Mouse (Mus musculus) hindbrain, embryonic 13.5 days (tissue): ENCODE measurements around the gene Ppard. TPM values are rescaled to one million over a fixed set of nuclear protein-coding genes. Genes with fewer than 3 reads are reported as not detected.

Experiments
- ATAC-seq: fragments of 200-750 bp; cut with Nextera tagmentation; 2 replicates; pipeline ENCODE4 v1.8.0; 2017; ENCODE audit warnings: moderate TSS enrichment; ENCODE audit not compliant: low FRiP score
- H3K27ac ChIP-seq: fragments of 300-500 bp; sonication (generic); 2 replicates; pipeline ENCODE4 v1.5.1; 2015; ENCODE audit warnings: inconsistent platforms, mild to moderate bottlenecking, moderate library complexity
- H3K27me3 ChIP-seq: fragments of 300-500 bp; sonication (generic); 2 replicates; pipeline ENCODE4 v1.6.1; 2015; ENCODE audit warnings: mild to moderate bottlenecking, inconsistent platforms
- H3K36me3 ChIP-seq: fragments of 300-500 bp; sonication (generic); 2 replicates; pipeline ENCODE4 v1.6.1; 2015; ENCODE audit warnings: mild to moderate bottlenecking, inconsistent platforms
- H3K4me1 ChIP-seq: fragments of 300-500 bp; sonication (generic); replicated peaks from 2 replicates; pipeline ENCODE4 v1.6.1; 2015; ENCODE audit warnings: inconsistent platforms
- H3K4me2 ChIP-seq: fragments of 300-500 bp; sonication (generic); 2 replicates; pipeline ENCODE4 v1.6.1; 2015; ENCODE audit warnings: inconsistent platforms, mild to moderate bottlenecking, moderate library complexity
- H3K4me3 ChIP-seq: fragments of 300-500 bp; sonication (generic); 2 replicates; pipeline ENCODE4 v1.5.1; 2015; ENCODE audit warnings: mild to moderate bottlenecking, inconsistent platforms
- H3K9ac ChIP-seq: fragments of 300-500 bp; sonication (generic); 2 replicates; pipeline ENCODE4 v1.6.1; 2015; ENCODE audit warnings: mild to moderate bottlenecking, inconsistent platforms
- H3K9me3 ChIP-seq: fragments of 300-500 bp; sonication (generic); 2 replicates; pipeline ENCODE4 v1.6.1; 2016; ENCODE audit warnings: inconsistent platforms
- whole genome bisulfite sequencing: fragments of 180-500 bp; shearing (Covaris S2); methylation state at CpG from one replicate; pipeline ENCODE4 v1.1.7; 2015; 5-methylcytosine and 5-hydroxymethylcytosine counted together
- polyA plus RNA-seq: library from polyadenylated mRNA; unstranded; fragments of >200 nt; fragmentation: Nextera tagmentation; extraction: Ambion mirVana; gene quantifications from 2 replicates; pipeline ENCODE4 v1.2.1, GENCODE M21; 2015

Ppard gene
- polyA plus RNA-seq, 1 experiment from 2014 or later = 2.1 TPM

GRCm38 (mm10) chr17:28279236-28279635, 46.7 kb downstream of the Ppard start:
- ATAC-seq = no peak
- H3K36me3 ChIP-seq = no peaks in the 10 kb centered on the region
- no peak overlapping the region for H3K9ac ChIP-seq
- no peaks in the 10 kb centered on the region for H3K27me3 ChIP-seq
- H3K9me3 ChIP-seq = no peaks in the 10 kb centered on the region
- no peak overlapping the region for H3K4me2 ChIP-seq
- H3K4me3 ChIP-seq = no peak overlapping the region
- H3K4me1 ChIP-seq = peaks cover 37% of the 10 kb centered on the region
- H3K27ac ChIP-seq = no peak overlapping the region
- 53% methylated on average over 4 of the region's 4 CpGs for WGBS

GRCm38 (mm10) chr17:28279780-28280422, 47.4 kb downstream of the Ppard start:
- Histone ChIP-seq H3K4me2 (no peak overlapping the region), H3K27me3 (no peaks in the 10 kb centered on the region), H3K4me1 (peaks cover 37% of the 10 kb centered on the region), H3K36me3 (no peaks in the 10 kb centered on the region), H3K27ac (no peak overlapping the region), H3K4me3 (no peak overlapping the region), H3K9ac (no peak overlapping the region), H3K9me3 (no peaks in the 10 kb centered on the region)
- WGBS = 67% methylated on average over 15 of the region's 15 CpGs
- no peak for ATAC-seq

GRCm38 (mm10) chr17:28280423-28280800, 47.9 kb downstream of the Ppard start:
- Histone ChIP-seq H3K4me3 (no peak overlapping the region), H3K36me3 (no peaks in the 10 kb centered on the region), H3K27me3 (no peaks in the 10 kb centered on the region), H3K9me3 (no peaks in the 10 kb centered on the region), H3K4me1 (peaks cover 42% of the 10 kb centered on the region), H3K9ac (no peak overlapping the region), H3K4me2 (no peak overlapping the region), H3K27ac (no peak overlapping the region; the same call in 1 of the 2 replicates)
- ATAC-seq = no peak
- WGBS = 81% methylated on average over 7 of the region's 7 CpGs

- Histone ChIP-seq H3K4me3 (no peak overlapping the region), H3K4me2 (no peak overlapping the region), H3K27me3 (no peaks in the 10 kb centered on the region), H3K9me3 (no peaks in the 10 kb centered on the region), H3K4me1 (peaks cover 47% of the 10 kb centered on the region), H3K36me3 (no peaks in the 10 kb centered on the region), H3K9ac (no peak overlapping the region), H3K27ac (peak overlapping the region; percentile 30; the same call in 1 of the 2 replicates)
- WGBS = 39% methylated on average over 5 of the region's 5 CpGs
- ATAC-seq = 0 out of 2 replicates have a peak, but pooled peaks have one; percentile 18
Observed at GRCm38 (mm10) chr17:28280831-28281377, 48.4 kb downstream of the Ppard start.

- Histone ChIP-seq H3K27ac (no peak overlapping the region), H3K9ac (no peak overlapping the region), H3K4me1 (peaks cover 53% of the 10 kb centered on the region), H3K9me3 (no peaks in the 10 kb centered on the region), H3K36me3 (no peaks in the 10 kb centered on the region), H3K4me2 (no peak overlapping the region), H3K4me3 (no peak overlapping the region), H3K27me3 (no peaks in the 10 kb centered on the region)
- WGBS = 91% methylated on average over 7 of the region's 7 CpGs
- no peak for ATAC-seq
Observed at GRCm38 (mm10) chr17:28281866-28282441, 49.5 kb downstream of the Ppard start.

GRCm38 (mm10) chr17:28283199-28283598, 50.7 kb downstream of the Ppard start:
- no peaks in the 10 kb centered on the region for H3K36me3 ChIP-seq
- H3K27ac ChIP-seq = no peak overlapping the region
- peaks cover 54% of the 10 kb centered on the region for H3K4me1 ChIP-seq
- ATAC-seq = no peak
- H3K9ac ChIP-seq = no peak overlapping the region
- no peak overlapping the region for H3K4me2 ChIP-seq
- H3K27me3 ChIP-seq = no peaks in the 10 kb centered on the region
- no peak overlapping the region for H3K4me3 ChIP-seq
- WGBS = 91% methylated on average over 10 of the region's 10 CpGs
- no peaks in the 10 kb centered on the region for H3K9me3 ChIP-seq

GRCm38 (mm10) chr17:28286133-28286532, 53.6 kb downstream of the Ppard start:
- WGBS = 77% methylated on average over 10 of the region's 10 CpGs
- Histone ChIP-seq H3K36me3 (no peaks in the 10 kb centered on the region), H3K27me3 (no peaks in the 10 kb centered on the region), H3K27ac (no peak overlapping the region), H3K4me1 (peaks cover 34% of the 10 kb centered on the region), H3K9me3 (no peaks in the 10 kb centered on the region), H3K4me3 (no peak overlapping the region), H3K4me2 (no peak overlapping the region), H3K9ac (peak overlapping the region; percentile 13; the same call in 1 of the 2 replicates)
- no peak for ATAC-seq

- WGBS = 37% methylated on average over 5 of the region's 5 CpGs
- no peaks in the 10 kb centered on the region for H3K27me3 ChIP-seq
- peaks cover 29% of the 10 kb centered on the region for H3K4me1 ChIP-seq
- no peak overlapping the region for H3K27ac ChIP-seq
- H3K36me3 ChIP-seq = no peaks in the 10 kb centered on the region
- H3K9ac ChIP-seq = no peak overlapping the region
- no peak overlapping the region for H3K4me3 ChIP-seq
- H3K9me3 ChIP-seq = no peaks in the 10 kb centered on the region
- H3K4me2 ChIP-seq = no peak overlapping the region
- no peak for ATAC-seq
Observed at GRCm38 (mm10) chr17:28286964-28287363, 54.5 kb downstream of the Ppard start.

- no peak for ATAC-seq
- H3K4me2 ChIP-seq = no peak overlapping the region
Observed at GRCm38 (mm10) chr17:28287578-28287977, 55.1 kb downstream of the Ppard start.

GRCm38 (mm10) chr17:28287980-28288379, 55.5 kb downstream of the Ppard start:
- Histone ChIP-seq H3K36me3 (no peaks in the 10 kb centered on the region), H3K9ac (no peak overlapping the region), H3K4me3 (no peak overlapping the region), H3K27ac (peak overlapping the region; percentile 40; the same call in 1 of the 2 replicates), H3K4me2 (no peak overlapping the region), H3K9me3 (no peaks in the 10 kb centered on the region), H3K27me3 (no peaks in the 10 kb centered on the region), H3K4me1 (peaks cover 29% of the 10 kb centered on the region)
- ATAC-seq = no peak; the same call in 1 of the 2 replicates
- WGBS = 77% methylated on average over 5 of the region's 5 CpGs

More at GRCm38 (mm10) chr17:28287578-28287977, 55.1 kb downstream of the Ppard start:
- Histone ChIP-seq H3K4me1 (peaks cover 29% of the 10 kb centered on the region), H3K27ac (peak overlapping the region; percentile 40; the same call in 1 of the 2 replicates), H3K4me3 (no peak overlapping the region), H3K9ac (no peak overlapping the region), H3K36me3 (no peaks in the 10 kb centered on the region), H3K9me3 (no peaks in the 10 kb centered on the region), H3K27me3 (no peaks in the 10 kb centered on the region)
- WGBS = 70% methylated on average over 8 of the region's 8 CpGs

GRCm38 (mm10) chr17:28290262-28290661, 57.8 kb downstream of the Ppard start:
- no peak for ATAC-seq
- Histone ChIP-seq H3K36me3 (no peaks in the 10 kb centered on the region), H3K4me2 (no peak overlapping the region), H3K4me3 (no peak overlapping the region), H3K27ac (no peak overlapping the region), H3K9me3 (no peaks in the 10 kb centered on the region), H3K9ac (no peak overlapping the region), H3K27me3 (no peaks in the 10 kb centered on the region), H3K4me1 (peaks cover 37% of the 10 kb centered on the region)
- 77% methylated on average over 3 of the region's 3 CpGs for WGBS

GRCm38 (mm10) chr17:28290671-28291070, 58.2 kb downstream of the Ppard start:
- no peak overlapping the region for H3K4me3 ChIP-seq
- no peaks in the 10 kb centered on the region for H3K9me3 ChIP-seq
- no peak overlapping the region for H3K9ac ChIP-seq
- no peak overlapping the region for H3K27ac ChIP-seq
- ATAC-seq = no peak
- peaks cover 37% of the 10 kb centered on the region for H3K4me1 ChIP-seq
- H3K27me3 ChIP-seq = no peaks in the 10 kb centered on the region
- WGBS = 83% methylated on average over 11 of the region's 11 CpGs
- H3K36me3 ChIP-seq = no peaks in the 10 kb centered on the region
- no peak overlapping the region for H3K4me2 ChIP-seq

GRCm38 (mm10) chr17:28291346-28291745, 58.8 kb downstream of the Ppard start:
- Histone ChIP-seq H3K27ac (no peak overlapping the region), H3K4me2 (no peak overlapping the region), H3K9me3 (no peaks in the 10 kb centered on the region), H3K9ac (no peak overlapping the region), H3K27me3 (no peaks in the 10 kb centered on the region), H3K4me3 (no peak overlapping the region), H3K4me1 (peaks cover 30% of the 10 kb centered on the region), H3K36me3 (no peaks in the 10 kb centered on the region)
- no peak for ATAC-seq
- WGBS = 91% methylated on average over 7 of the region's 7 CpGs
